Mouse (Mus musculus): ENCODE measurements around the gene Fhdc1. TPM values are rescaled to one million over a fixed set of nuclear protein-coding genes. Genes with fewer than 3 reads are reported as not detected.

Fhdc1 gene
- polyA plus RNA-seq, 1 experiment = 0.22 TPM

GRCm38 (mm10) chr3:84472955-84473354 lies 7.3 kb downstream of the Fhdc1 start:
- H3K36me3 ChIP-seq (ENCODE audit: control insufficient read depth, insufficient read depth) = no peaks in the 10 kb centered on the region
- TF ChIP-seq MYOD1 (IDR thresholded peaks at IDR 0.05; ENCODE audit: control insufficient read depth in 1 of 3, insufficient read length in 2 of 3, low read depth in 2 of 3) = no peak
- TF ChIP-seq MAX (IDR thresholded peaks at IDR 0.05; ENCODE audit: low read depth) = no peak
- no peak for TF ChIP-seq USF1 (IDR thresholded peaks at IDR 0.05; ENCODE audit: low read depth)
- TF ChIP-seq TCF12 (IDR thresholded peaks at IDR 0.05; ENCODE audit: insufficient read depth, poor library complexity, severe bottlenecking) = no peak
- TF ChIP-seq MYOG (IDR thresholded peaks at IDR 0.05; ENCODE audit: control insufficient read depth in 1 of 3, insufficient read depth in 1 of 3, insufficient read length in 2 of 3, low read depth in 2 of 3) = no peak
- no peak for TF ChIP-seq REST (IDR thresholded peaks at IDR 0.05; ENCODE audit: insufficient read depth, insufficient read length)
- TF ChIP-seq POLR2AphosphoS2 (IDR thresholded peaks at IDR 0.05; ENCODE audit: insufficient read length, low read depth) = no peak
- TF ChIP-seq CEBPB (IDR thresholded peaks at IDR 0.05; ENCODE audit: insufficient read depth, poor library complexity, severe bottlenecking) = no peak
- TF ChIP-seq TCF3 (IDR thresholded peaks at IDR 0.05; ENCODE audit: insufficient read length, low read depth) = no peak
- no peak for TF ChIP-seq E2F4 (IDR thresholded peaks at IDR 0.05; ENCODE audit: insufficient read depth)
- no peak for TF ChIP-seq POLR2A (IDR thresholded peaks at IDR 0.05; ENCODE audit: insufficient read length, low read depth)
- no peaks in the 10 kb centered on the region for H3K27me3 ChIP-seq (ENCODE audit: control insufficient read depth, insufficient read depth, insufficient read length)
- H3K79me2 ChIP-seq (ENCODE audit: control insufficient read depth, insufficient read depth) = no peaks in the 10 kb centered on the region
- no peak overlapping the region for H3K4me2 ChIP-seq (ENCODE audit: low read depth)
- H3K4me3 ChIP-seq = no peak overlapping the region
- no peak overlapping the region for H3ac ChIP-seq (ENCODE audit: control insufficient read depth, insufficient read length)

DNA sequence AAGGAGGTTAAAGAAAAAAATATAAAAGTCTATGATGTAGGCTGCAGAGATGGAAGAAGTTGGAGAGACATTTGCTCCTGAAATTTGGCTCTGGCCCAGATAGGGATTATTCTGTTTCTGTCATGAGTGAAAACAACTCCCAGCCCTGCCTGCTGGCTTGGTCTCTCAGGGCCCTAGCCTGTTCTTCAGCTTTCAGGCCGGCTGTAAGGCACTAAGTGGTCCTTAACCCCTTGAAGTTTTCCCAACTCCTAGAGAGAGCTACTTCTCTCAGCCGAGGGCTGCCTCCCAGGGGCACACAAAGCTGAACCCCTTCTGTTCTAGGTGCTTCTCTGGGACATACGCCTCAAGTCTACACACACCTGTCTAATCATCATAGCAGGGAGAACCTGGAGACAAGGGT lies 7.7 kb downstream of the Fhdc1 start:
- Histone ChIP-seq H3K4me3 (no peak overlapping the region), H3K4me2 (ENCODE audit: low read depth) (no peak overlapping the region), H3K36me3 (ENCODE audit: control insufficient read depth, insufficient read depth) (no peaks in the 10 kb centered on the region), H3ac (ENCODE audit: control insufficient read depth, insufficient read length) (no peak overlapping the region), H3K27me3 (ENCODE audit: control insufficient read depth, insufficient read depth, insufficient read length) (no peaks in the 10 kb centered on the region), H3K79me2 (ENCODE audit: control insufficient read depth, insufficient read depth) (no peaks in the 10 kb centered on the region)
- TF ChIP-seq MAX (IDR thresholded peaks at IDR 0.05; ENCODE audit: low read depth) = no peak
- no peak for TF ChIP-seq E2F4 (IDR thresholded peaks at IDR 0.05; ENCODE audit: insufficient read depth)
- TF ChIP-seq POLR2A (IDR thresholded peaks at IDR 0.05; ENCODE audit: insufficient read length, low read depth) = no peak
- no peak for TF ChIP-seq MYOD1 (IDR thresholded peaks at IDR 0.05; ENCODE audit: control insufficient read depth in 1 of 3, insufficient read length in 2 of 3, low read depth in 2 of 3)
- no peak for TF ChIP-seq MYOG (IDR thresholded peaks at IDR 0.05; ENCODE audit: control insufficient read depth in 1 of 3, insufficient read depth in 1 of 3, insufficient read length in 2 of 3, low read depth in 2 of 3)
- TF ChIP-seq SRF (IDR thresholded peaks at IDR 0.05; ENCODE audit: control insufficient read depth, insufficient read length, low read depth) = no peak
- TF ChIP-seq POLR2AphosphoS2 (IDR thresholded peaks at IDR 0.05; ENCODE audit: insufficient read length, low read depth) = no peak
- no peak for TF ChIP-seq TCF3 (IDR thresholded peaks at IDR 0.05; ENCODE audit: insufficient read length, low read depth)
- TF ChIP-seq CEBPB (IDR thresholded peaks at IDR 0.05; ENCODE audit: insufficient read depth, poor library complexity, severe bottlenecking) = no peak
- TF ChIP-seq TCF12 (IDR thresholded peaks at IDR 0.05; ENCODE audit: insufficient read depth, poor library complexity, severe bottlenecking) = no peak
- no peak for TF ChIP-seq REST (IDR thresholded peaks at IDR 0.05; ENCODE audit: insufficient read depth, insufficient read length)
- no peak for TF ChIP-seq USF1 (IDR thresholded peaks at IDR 0.05; ENCODE audit: low read depth)

- H3K27me3 ChIP-seq (ENCODE audit: control insufficient read depth, insufficient read depth, insufficient read length) = no peaks in the 10 kb centered on the region
- no peak overlapping the region for H3ac ChIP-seq (ENCODE audit: control insufficient read depth, insufficient read length)
- H3K4me3 ChIP-seq = no peak overlapping the region
- H3K36me3 ChIP-seq (ENCODE audit: control insufficient read depth, insufficient read depth) = no peaks in the 10 kb centered on the region
- TF ChIP-seq USF1 (IDR thresholded peaks at IDR 0.05; ENCODE audit: low read depth) = no peak
- no peak for TF ChIP-seq MAX (IDR thresholded peaks at IDR 0.05; ENCODE audit: low read depth)
- no peak for TF ChIP-seq REST (IDR thresholded peaks at IDR 0.05; ENCODE audit: insufficient read depth, insufficient read length)
- no peak for TF ChIP-seq E2F4 (IDR thresholded peaks at IDR 0.05; ENCODE audit: insufficient read depth)
- no peak for TF ChIP-seq TCF3 (IDR thresholded peaks at IDR 0.05; ENCODE audit: insufficient read length, low read depth)
- no peak for TF ChIP-seq SRF (IDR thresholded peaks at IDR 0.05; ENCODE audit: control insufficient read depth, insufficient read length, low read depth)
- no peak for TF ChIP-seq POLR2A (IDR thresholded peaks at IDR 0.05; ENCODE audit: insufficient read length, low read depth)
- TF ChIP-seq POLR2AphosphoS2 (IDR thresholded peaks at IDR 0.05; ENCODE audit: insufficient read length, low read depth) = no peak
- TF ChIP-seq MYOD1 (IDR thresholded peaks at IDR 0.05; ENCODE audit: control insufficient read depth in 1 of 3, insufficient read length in 2 of 3, low read depth in 2 of 3) = no peak
- no peak for TF ChIP-seq MYOG (IDR thresholded peaks at IDR 0.05; ENCODE audit: control insufficient read depth in 1 of 3, insufficient read depth in 1 of 3, insufficient read length in 2 of 3, low read depth in 2 of 3)
- no peak for TF ChIP-seq CEBPB (IDR thresholded peaks at IDR 0.05; ENCODE audit: insufficient read depth, poor library complexity, severe bottlenecking)
- TF ChIP-seq TCF12 (IDR thresholded peaks at IDR 0.05; ENCODE audit: insufficient read depth, poor library complexity, severe bottlenecking) = no peak
- no peaks in the 10 kb centered on the region for H3K79me2 ChIP-seq (ENCODE audit: control insufficient read depth, insufficient read depth)
- H3K4me2 ChIP-seq (ENCODE audit: low read depth) = no peak overlapping the region
These were observed 9.1 kb downstream of the Fhdc1 start for GRCm38 (mm10) chr3:84471146-84471545.

GRCm38 (mm10) chr3:84468111-84468453 lies 12.1 kb downstream of the Fhdc1 start:
- H3K36me3 ChIP-seq (ENCODE audit: control insufficient read depth, insufficient read depth) = no peaks in the 10 kb centered on the region
- H3ac ChIP-seq (ENCODE audit: control insufficient read depth, insufficient read length) = no peak overlapping the region
- no peak for TF ChIP-seq POLR2A (IDR thresholded peaks at IDR 0.05; ENCODE audit: insufficient read length, low read depth)
- no peak for TF ChIP-seq CEBPB (IDR thresholded peaks at IDR 0.05; ENCODE audit: insufficient read depth, poor library complexity, severe bottlenecking)
- no peak for TF ChIP-seq REST (IDR thresholded peaks at IDR 0.05; ENCODE audit: insufficient read depth, insufficient read length)
- no peak for TF ChIP-seq TCF3 (IDR thresholded peaks at IDR 0.05; ENCODE audit: insufficient read length, low read depth)
- no peak for TF ChIP-seq USF1 (IDR thresholded peaks at IDR 0.05; ENCODE audit: low read depth)
- TF ChIP-seq MAX (IDR thresholded peaks at IDR 0.05; ENCODE audit: low read depth) = no peak
- TF ChIP-seq SRF (IDR thresholded peaks at IDR 0.05; ENCODE audit: control insufficient read depth, insufficient read length, low read depth) = no peak
- no peak for TF ChIP-seq POLR2AphosphoS2 (IDR thresholded peaks at IDR 0.05; ENCODE audit: insufficient read length, low read depth)
- TF ChIP-seq E2F4 (IDR thresholded peaks at IDR 0.05; ENCODE audit: insufficient read depth) = no peak
- TF ChIP-seq MYOD1 (IDR thresholded peaks at IDR 0.05; ENCODE audit: control insufficient read depth in 1 of 3, insufficient read length in 2 of 3, low read depth in 2 of 3) = no peak
- TF ChIP-seq TCF12 (IDR thresholded peaks at IDR 0.05; ENCODE audit: insufficient read depth, poor library complexity, severe bottlenecking) = no peak
- TF ChIP-seq MYOG (IDR thresholded peaks at IDR 0.05; ENCODE audit: control insufficient read depth in 1 of 3, insufficient read depth in 1 of 3, insufficient read length in 2 of 3, low read depth in 2 of 3) = no peak
- no peaks in the 10 kb centered on the region for H3K79me2 ChIP-seq (ENCODE audit: control insufficient read depth, insufficient read depth)
- no peak overlapping the region for H3K4me3 ChIP-seq
- H3K27me3 ChIP-seq (ENCODE audit: control insufficient read depth, insufficient read depth, insufficient read length) = no peaks in the 10 kb centered on the region
- H3K4me2 ChIP-seq (ENCODE audit: low read depth) = no peak overlapping the region
